27 mouse cellular contexts compared by ENCODE assay signal in the genomic region with DNA sequence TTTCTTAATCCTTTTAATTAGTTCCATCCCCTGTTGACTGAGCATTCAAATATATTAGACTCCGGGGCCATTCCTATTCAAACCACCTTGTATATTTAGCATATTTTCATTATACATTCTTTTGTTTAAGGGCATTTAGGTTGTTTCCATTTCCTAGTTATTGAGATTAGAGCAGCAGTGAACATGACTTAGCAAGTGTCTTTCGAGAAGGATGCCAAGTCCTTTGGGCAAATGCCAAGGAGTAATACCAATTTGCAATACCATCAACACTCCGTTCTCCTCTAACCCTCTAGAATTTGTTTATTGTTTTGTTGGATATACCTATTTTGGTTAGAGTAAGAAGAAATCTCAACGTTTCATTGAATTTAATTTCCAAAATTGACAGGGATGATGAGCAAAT.
"Had no signal": no experiment of that assay in that cellular context is flagged by ENCODE, and none has a peak within 500 bp of the region (broad histone marks: within the 10 kb centered on the region; RNA-seq: fewer than 3 reads in every experiment).

No protein-coding gene starts in this region.

- H3K9ac ChIP-seq: heart, embryonic 13.5 days; heart, embryonic 15.5 days; hindbrain, embryonic 13.5 days; hindbrain, embryonic 15.5 days; kidney, embryonic 15.5 days; limb, embryonic 13.5 days; limb, embryonic 15.5 days; liver, embryonic 12.5 days; liver, embryonic 14.5 days had no signal

- H3K27ac ChIP-seq: heart, adult 2 months; heart, embryonic 13.5 days; heart, embryonic 15.5 days; hindbrain, embryonic 13.5 days; hindbrain, embryonic 15.5 days; hindbrain, postnatal 0 days; kidney, embryonic 15.5 days; kidney, postnatal 0 days; limb, embryonic 13.5 days; limb, embryonic 15.5 days; liver, embryonic 12.5 days; liver, embryonic 14.5 days had no signal

- H3K36me3 ChIP-seq: heart, embryonic 13.5 days; heart, embryonic 15.5 days; hindbrain, embryonic 13.5 days; hindbrain, embryonic 15.5 days; kidney, embryonic 15.5 days; limb, embryonic 13.5 days; limb, embryonic 15.5 days; liver, embryonic 12.5 days had no signal

- ATAC-seq: hindbrain, postnatal 0 days; intestine, embryonic 16.5 days; liver, embryonic 12.5 days had no signal

- H3K9me3 ChIP-seq: heart, embryonic 13.5 days; heart, embryonic 15.5 days; hindbrain, embryonic 13.5 days; hindbrain, embryonic 15.5 days; kidney, embryonic 15.5 days; limb, embryonic 13.5 days; limb, embryonic 15.5 days; liver, embryonic 12.5 days had no signal

- H3K4me2 ChIP-seq: heart, embryonic 11.5 days; heart, embryonic 13.5 days; heart, embryonic 15.5 days; hindbrain, embryonic 13.5 days; hindbrain, embryonic 15.5 days; kidney, embryonic 15.5 days; limb, embryonic 13.5 days; limb, embryonic 15.5 days; liver, embryonic 12.5 days had no signal

- H3K27me3 ChIP-seq: heart, embryonic 13.5 days; heart, embryonic 15.5 days; hindbrain, embryonic 13.5 days; hindbrain, embryonic 15.5 days; kidney, embryonic 15.5 days; limb, embryonic 13.5 days; limb, embryonic 15.5 days; liver, embryonic 12.5 days had no signal

- H3K4me3 ChIP-seq: heart, adult 2 months; heart, embryonic 13.5 days; heart, embryonic 15.5 days; hindbrain, embryonic 13.5 days; hindbrain, embryonic 15.5 days; kidney, embryonic 15.5 days; limb, embryonic 13.5 days; limb, embryonic 15.5 days; liver, embryonic 12.5 days had no signal

- H3K4me1 ChIP-seq: heart, embryonic 13.5 days; heart, embryonic 15.5 days; hindbrain, embryonic 13.5 days; hindbrain, embryonic 15.5 days; kidney, embryonic 15.5 days; limb, embryonic 13.5 days; limb, embryonic 15.5 days; liver, embryonic 12.5 days had no signal

- DNase-seq: gastrocnemius, postnatal 14 days; gastrocnemius, postnatal 36 days; heart, adult 11 months; heart, adult 2 months; heart, postnatal 14 days; heart, postnatal 36 days; kidney, adult 11 months; kidney, adult 2 months; kidney, adult 9 months; kidney, postnatal 14 days; kidney, postnatal 36 days; layer of hippocampus, adult 9-11 months; layer of hippocampus, postnatal 36 days; left cerebral cortex, postnatal 4 days had no signal
